ENCODE assay signal across 22 mouse cellular contexts in genomic region chr6:124646394-124646793, GRCm38 (mm10). TPM values are rescaled to one million over a fixed set of nuclear protein-coding genes. Genes with fewer than 3 reads are reported as not detected.
A peak's percentile ranks its signal among the peaks of the same experiment; 100 is the strongest.
DNase-seq lines count a peak whose midpoint lies in the region; ATAC-seq lines count a peak whose summit lies in the region.
"Had no signal": no experiment of that assay in that cellular context is flagged by ENCODE, and none has a peak within 500 bp of the region (broad histone marks: within the 10 kb centered on the region; RNA-seq: fewer than 3 reads in every experiment).

No protein-coding gene starts in this region.

- peak; percentile 85 for ATAC-seq in erythroblast, adult 5-6 weeks (replicated peaks; ENCODE audit: low FRiP score, poor library complexity, severe bottlenecking)
- peak; percentile 96 for ATAC-seq in liver, embryonic 15.5 days (ENCODE audit: insufficient read depth)
- ATAC-seq: activated CD4-positive, CD25-positive, alpha-beta regulatory T cell, adult 4 months; forebrain, postnatal 0 days; inflammation-experienced regulatory T-cells, adult 6 months; midbrain, embryonic 13.5 days; Patski had no signal

- peak overlapping the region; percentile 37 for H3K4me2 ChIP-seq in liver, embryonic 15.5 days
- H3K4me2 ChIP-seq: hindbrain, embryonic 12.5 days; midbrain, embryonic 13.5 days had no signal

- peaks cover 33% of the 10 kb centered on the region for H3K4me1 ChIP-seq in liver, embryonic 15.5 days (replicated peaks)
- H3K4me1 ChIP-seq: hindbrain, embryonic 12.5 days; midbrain, embryonic 13.5 days had no signal

- no peak overlapping the region for H3K9ac ChIP-seq in liver, embryonic 15.5 days
- H3K9ac ChIP-seq: forebrain, postnatal 0 days; hindbrain, embryonic 12.5 days; midbrain, embryonic 13.5 days had no signal

- H3K9me3 ChIP-seq in liver, embryonic 15.5 days (replicated peaks), result no peaks in the 10 kb centered on the region
- H3K9me3 ChIP-seq: midbrain, embryonic 13.5 days had no signal

- no peaks in the 10 kb centered on the region for H3K36me3 ChIP-seq in liver, embryonic 15.5 days (replicated peaks)
- H3K36me3 ChIP-seq: hindbrain, embryonic 12.5 days; midbrain, embryonic 13.5 days had no signal

- H3K27ac ChIP-seq in liver, embryonic 15.5 days (replicated peaks), result peak overlapping the region; percentile 90
- H3K27ac ChIP-seq: hindbrain, embryonic 12.5 days; midbrain, embryonic 13.5 days had no signal

- no peaks in the 10 kb centered on the region for H3K27me3 ChIP-seq in liver, embryonic 15.5 days
- H3K27me3 ChIP-seq: hindbrain, embryonic 12.5 days; midbrain, embryonic 13.5 days; Patski had no signal

- peak; percentile 50 for DNase-seq in MEL-GATA-1-ER (ENCODE audit: extremely low read depth, low read depth)
- DNase-seq in spleen, postnatal 14 days (ENCODE audit: low spot score in 2 of 2), result peak; percentile 21 to 22
- no peak for DNase-seq in heart, adult 18-20 months
- no peak for DNase-seq in kidney, adult 9 months
- no peak for DNase-seq in retina, postnatal 1 day
- no peak for DNase-seq in adipocyte (ENCODE audit: low spot score)
- DNase-seq: adrenal gland, postnatal 36 days; cerebellum, adult 11 months; forebrain, postnatal 0 days; heart, adult 11 months; lung, postnatal 4 days; right cerebral cortex, postnatal 4 days; thymus, postnatal 4 days had no signal

- 18% methylated on average over 1 of the region's 1 CpGs for WGBS in liver, embryonic 15.5 days (ENCODE audit: insufficient replicate concordance)

- no peak overlapping the region for H3K4me3 ChIP-seq in liver, embryonic 15.5 days (replicated peaks)
- H3K4me3 ChIP-seq: hindbrain, embryonic 12.5 days; midbrain, embryonic 13.5 days had no signal

RNA-seq across cellular contexts. Expression of gene C1s2, which starts 10.5 kb away (rescaled TPM):
- not detected in 2 replicates for total RNA-seq in erythroblast, adult 5-6 weeks (2015; ENCODE audit: low replicate concordance)
- not detected in 2 replicates for total RNA-seq in erythroblast, adult 5-6 weeks (2017; ENCODE audit: low replicate concordance)
- polyA plus RNA-seq in liver, embryonic 15.5 days (2015; fragmentation: Nextera tagmentation; extraction: Ambion mirVana), result not detected in 2 replicates
- total RNA-seq in heart, adult 18-20 months (2021), result under 1 TPM; 0.57 to 0.90 TPM
- polyA plus RNA-seq: activated CD4-positive, CD25-positive, alpha-beta regulatory T cell, adult 4 months; embryonic facial prominence, embryonic 11.5 days; hindbrain, embryonic 12.5 days; inflammation-experienced regulatory T-cells, adult 6 months; liver, adult 2 months had no signal

RNA-seq across cellular contexts. Expression of gene Lpcat3, which starts 16.4 kb away (rescaled TPM):
- total RNA-seq in erythroblast, adult 5-6 weeks (2015; ENCODE audit: low replicate concordance), result 118 and 141 TPM in 2 replicates
- 81.5 and 135 TPM in 2 replicates for total RNA-seq in erythroblast, adult 5-6 weeks (2017; ENCODE audit: low replicate concordance)
- polyA plus RNA-seq in liver, embryonic 15.5 days (2015; fragmentation: Nextera tagmentation; extraction: Ambion mirVana), result 82.0 and 85.6 TPM in 2 replicates
- 10 to 100 TPM; 37.3 to 38.3 TPM for total RNA-seq in heart, adult 18-20 months (2021)

Comparison
In these comparisons a context has a peak if more than half of its experiments do, and no peak if none do; other contexts are left out.
1. DNase-seq: peak in MEL-GATA-1-ER (single experiment) and spleen, postnatal 14 days (2 of 2); none in heart, adult 18-20 months (0 of 2), kidney, adult 9 months (single experiment), retina, postnatal 1 day (single experiment) and adipocyte (single experiment).